Mouse (Mus musculus) kidney, adult 8-10 months (tissue): ENCODE data around the gene Celf2.

Experiments
- DNase-seq, 2 experiments: peaks; one replicate each; pipeline ENCODE4 v3.0.0; 2022

Celf2 gene

GRCm38 (mm10) chr2:6721460-6722401, 787.6 kb downstream of the Celf2 start:
- DNase-seq = peak in 1 of 2 experiments; percentile 6

- DNase-seq = peak; percentile 17 to 24
Measured at GRCm38 (mm10) chr2:6720753-6721459, 788.5 kb downstream of the Celf2 start.

- DNase-seq = no peak
Measured at GRCm38 (mm10) chr2:6718864-6719263, 790.5 kb downstream of the Celf2 start.

- DNase-seq = no peak
Measured at GRCm38 (mm10) chr2:6717953-6718352, 791.4 kb downstream of the Celf2 start.

- DNase-seq = no peak
Measured at GRCm38 (mm10) chr2:6715562-6715961, 793.8 kb downstream of the Celf2 start.

- DNase-seq = no peak
Measured at GRCm38 (mm10) chr2:6713529-6713928, 795.8 kb downstream of the Celf2 start.

GRCm38 (mm10) chr2:6710687-6711430, 798.5 kb downstream of the Celf2 start:
- no peak for DNase-seq

GRCm38 (mm10) chr2:6707959-6708519, 801.3 kb downstream of the Celf2 start:
- DNase-seq = peak in 1 of 2 experiments; percentile 2

- no peak for DNase-seq
Measured at GRCm38 (mm10) chr2:6707276-6707675, 802.1 kb downstream of the Celf2 start.

- no peak for DNase-seq
Measured at GRCm38 (mm10) chr2:6705929-6706739, 803.2 kb downstream of the Celf2 start.

GRCm38 (mm10) chr2:6705475-6705874, 803.9 kb downstream of the Celf2 start:
- no peak for DNase-seq

- DNase-seq = no peak
Measured at GRCm38 (mm10) chr2:6704804-6705203, 804.6 kb downstream of the Celf2 start.

- no peak for DNase-seq
Measured at GRCm38 (mm10) chr2:6704342-6704741, 805.0 kb downstream of the Celf2 start.

- DNase-seq = no peak
Measured at GRCm38 (mm10) chr2:6696326-6696725, 813.0 kb downstream of the Celf2 start.

GRCm38 (mm10) chr2:6695353-6695951, 813.9 kb downstream of the Celf2 start:
- DNase-seq = no peak

GRCm38 (mm10) chr2:6689689-6690088, 819.7 kb downstream of the Celf2 start:
- DNase-seq = no peak

GRCm38 (mm10) chr2:6678231-6678630, 831.1 kb downstream of the Celf2 start:
- no peak for DNase-seq

- no peak for DNase-seq
Measured at GRCm38 (mm10) chr2:6677457-6677856, 831.9 kb downstream of the Celf2 start.

- DNase-seq = no peak
Measured at GRCm38 (mm10) chr2:6674401-6674800, 835.0 kb downstream of the Celf2 start.

- DNase-seq = no peak
Measured at GRCm38 (mm10) chr2:6673418-6673817, 835.9 kb downstream of the Celf2 start.

- no peak for DNase-seq
Measured at GRCm38 (mm10) chr2:6667611-6668010, 841.8 kb downstream of the Celf2 start.

GRCm38 (mm10) chr2:6659834-6660233, 849.5 kb downstream of the Celf2 start:
- DNase-seq = no peak
